Mouse (Mus musculus) left cerebral cortex, adult 18-20 months (tissue): ENCODE data around the gene Zfp775. TPM values are rescaled to one million over a fixed set of nuclear protein-coding genes. Genes with fewer than 3 reads are reported as not detected.

Experiments used
- DNase-seq, 2 experiments: peaks; one replicate each; pipeline ENCODE4 v3.0.0; 2021 to 2022; ENCODE audit warnings: low spot score in 2 of 2, mixed read lengths in 1 of 2
- total RNA-seq, 2 experiments: library from RNA; stranded (reverse); gene quantifications; 2 replicates each; pipeline ENCODE4 v1.2.3; 2021

The Zfp775 gene
- total RNA-seq, 2 experiments from 2014 or later, result 6.0 to 8.1 TPM

GRCm38 (mm10) chr6:48627511-48627924 lies 25.7 kb downstream of the Zfp775 start:
- DNase-seq, result peak; percentile 25 to 33

- no peak for DNase-seq
Measured at GRCm38 (mm10) chr6:48628377-48628776, 26.5 kb downstream of the Zfp775 start.

GRCm38 (mm10) chr6:48628808-48629660 lies 27.2 kb downstream of the Zfp775 start:
- peak; percentile 59 to 70 for DNase-seq

- DNase-seq, result no peak
Measured at GRCm38 (mm10) chr6:48629661-48630034, 27.8 kb downstream of the Zfp775 start.

GRCm38 (mm10) chr6:48630831-48631230 lies 29.0 kb downstream of the Zfp775 start:
- no peak for DNase-seq

- DNase-seq, result no peak
Measured at GRCm38 (mm10) chr6:48635105-48635504, 33.2 kb downstream of the Zfp775 start.

GRCm38 (mm10) chr6:48636515-48636914 lies 34.7 kb downstream of the Zfp775 start:
- DNase-seq, result no peak

GRCm38 (mm10) chr6:48637811-48638500 lies 36.1 kb downstream of the Zfp775 start:
- no peak for DNase-seq

GRCm38 (mm10) chr6:48638553-48638952 lies 36.7 kb downstream of the Zfp775 start:
- DNase-seq, result no peak

GRCm38 (mm10) chr6:48641391-48641790 lies 39.5 kb downstream of the Zfp775 start:
- DNase-seq, result no peak

GRCm38 (mm10) chr6:48642764-48643292 lies 41.0 kb downstream of the Zfp775 start:
- DNase-seq, result peak in 1 of 2 experiments; percentile 55

GRCm38 (mm10) chr6:48645660-48646308 lies 43.9 kb downstream of the Zfp775 start:
- peak; percentile 67 to 72 for DNase-seq

GRCm38 (mm10) chr6:48646309-48646690 lies 44.4 kb downstream of the Zfp775 start:
- no peak for DNase-seq

GRCm38 (mm10) chr6:48646995-48647394 lies 45.1 kb downstream of the Zfp775 start, which contains the start of gene Gimap8:
TSS of gene Gimap8 (plus strand) at chr6:48647234.
- DNase-seq, result no peak

GRCm38 (mm10) chr6:48647611-48648010 lies 45.7 kb downstream of the Zfp775 start:
- DNase-seq, result no peak

GRCm38 (mm10) chr6:48648779-48649178 lies 46.9 kb downstream of the Zfp775 start:
- no peak for DNase-seq

GRCm38 (mm10) chr6:48650041-48650440 lies 48.2 kb downstream of the Zfp775 start:
- DNase-seq, result no peak

GRCm38 (mm10) chr6:48658721-48659120 lies 56.9 kb downstream of the Zfp775 start:
- DNase-seq, result no peak

GRCm38 (mm10) chr6:48664750-48665149 lies 62.9 kb downstream of the Zfp775 start:
- no peak for DNase-seq

GRCm38 (mm10) chr6:48665471-48665870 lies 63.6 kb downstream of the Zfp775 start:
- DNase-seq, result no peak

GRCm38 (mm10) chr6:48666159-48666586 lies 64.3 kb downstream of the Zfp775 start:
- no peak for DNase-seq
